Mouse (Mus musculus) liver, postnatal 0 days (tissue): ENCODE measurements around the gene Serpina1b.
"Not testable (repeated sequence)": the region's sequence is repeated elsewhere in the genome, so short reads cannot be mapped to it uniquely, and the experiment has no call there.

Source experiments
- CTCF ChIP-seq: sonication (generic); IDR thresholded peaks from 2 replicates; pipeline ENCODE4 v1.5.1; 2016; ENCODE audit warnings: antibody characterized with exemption, low read depth
- EP300 ChIP-seq: IDR thresholded peaks from 2 replicates; pipeline ENCODE4 v1.6.1; 2016; ENCODE audit warnings: antibody characterized with exemption, low read depth, mild to moderate bottlenecking

DNA sequence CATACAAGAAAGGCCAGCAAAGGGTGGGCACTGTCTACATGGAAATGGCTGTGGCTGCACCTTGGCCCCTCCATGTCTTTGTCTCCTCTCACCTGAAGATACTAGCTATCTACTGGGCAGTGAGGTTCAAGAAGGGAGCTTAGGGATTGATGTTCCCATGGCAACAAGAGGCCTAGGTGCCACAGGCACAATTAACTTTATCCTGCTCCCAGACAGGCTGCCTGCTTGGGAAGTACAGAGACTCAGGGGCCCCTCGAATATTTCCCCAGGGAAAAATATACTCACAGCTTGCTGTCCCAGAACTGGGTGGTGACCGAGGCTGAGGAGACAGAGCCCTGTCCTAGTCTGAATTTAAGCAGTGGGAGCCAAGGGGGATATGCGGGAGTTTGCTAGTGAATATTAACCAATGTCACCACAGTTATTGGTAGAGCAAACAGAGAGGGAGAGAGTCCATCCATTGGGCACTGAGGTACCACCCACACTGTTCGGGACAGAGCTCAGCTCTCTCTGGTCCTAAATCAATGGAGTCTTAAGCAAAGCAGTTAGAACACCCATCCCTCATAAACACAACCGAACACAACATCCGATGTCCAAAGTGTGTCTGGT, 56.8 kb downstream of the Serpina1b start, which contains the start of gene Serpina1d:
- not testable (repeated sequence) for TF ChIP-seq EP300, CTCF
